Mouse (Mus musculus) spleen, adult 18-20 months (tissue): Measurements from ENCODE around the gene Icmt.

Experiments used
- DNase-seq, 2 experiments: peaks; one replicate each; pipeline ENCODE4 v3.0.0; 2022; ENCODE audit warnings: mixed read lengths in 2 of 2

Icmt gene

GRCm38 (mm10) chr4:152303172-152303571 is 6.1 kb downstream of the Icmt start:
- no peak for DNase-seq

DNA sequence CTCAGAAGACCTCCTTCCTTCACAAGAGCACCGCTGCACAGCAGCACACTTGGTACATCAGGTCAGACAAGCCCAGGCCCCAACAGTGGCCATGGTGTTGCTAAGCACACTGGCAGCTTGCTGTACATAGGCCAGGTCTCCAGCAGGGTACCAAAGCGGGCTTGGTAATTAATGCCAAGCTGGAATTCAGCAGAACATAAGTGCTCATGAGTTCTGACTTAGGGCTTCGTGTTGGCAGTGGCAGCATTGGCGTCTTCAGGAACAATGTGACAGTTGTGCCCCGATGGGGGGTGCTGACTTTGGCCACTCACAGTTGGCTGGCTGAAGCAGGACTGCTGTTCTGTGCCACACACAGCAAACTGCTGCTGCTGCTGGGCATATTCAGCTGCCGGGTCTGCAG is 7.7 kb downstream of the Icmt start:
- no peak for DNase-seq

DNA sequence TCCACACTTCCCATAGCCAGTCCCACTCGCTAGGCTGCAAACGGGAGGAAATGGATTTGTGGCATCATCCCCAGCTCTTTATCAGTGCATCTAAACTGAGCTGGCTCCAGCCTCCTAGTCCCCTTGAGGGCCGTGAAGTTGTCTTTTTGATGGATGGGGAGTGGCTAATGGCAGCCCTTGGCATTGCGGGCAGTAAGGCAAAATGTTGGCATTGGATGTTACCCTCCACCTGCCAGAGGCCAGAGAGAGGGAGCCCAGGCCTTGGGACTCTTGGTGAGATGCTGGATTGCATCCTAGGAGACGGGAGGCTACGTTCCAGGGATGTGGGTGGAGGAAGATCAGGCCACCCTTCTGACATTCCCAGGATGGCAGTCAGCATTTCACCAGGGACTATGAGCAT is 9.0 kb downstream of the Icmt start:
- DNase-seq, result no peak

- no peak for DNase-seq
Observed at GRCm38 (mm10) chr4:152307542-152307941, 10.5 kb downstream of the Icmt start.

- DNase-seq, result no peak
Observed at GRCm38 (mm10) chr4:152312186-152312585, 15.2 kb downstream of the Icmt start.

- DNase-seq, result no peak
Observed at GRCm38 (mm10) chr4:152313211-152313632, 16.2 kb downstream of the Icmt start.

DNA sequence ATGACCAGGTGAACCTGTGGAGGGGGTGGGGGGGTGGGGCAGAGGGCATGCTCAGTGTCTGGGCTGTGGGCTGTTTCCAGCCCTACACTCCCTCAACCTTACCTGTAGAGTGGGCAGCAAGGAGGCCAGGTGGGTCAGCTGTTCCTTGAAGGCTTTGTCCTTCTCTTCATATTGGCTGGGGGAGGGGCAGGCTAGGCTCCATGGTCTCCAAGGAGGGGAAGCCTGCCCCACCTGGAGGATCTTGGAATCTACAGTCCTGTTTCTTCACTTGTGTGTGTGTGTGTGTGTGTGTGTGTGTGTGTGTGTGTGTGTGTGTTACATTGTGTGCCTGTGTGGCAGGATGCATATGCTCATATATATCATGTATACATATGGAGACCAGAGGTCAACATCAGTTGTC is 16.9 kb downstream of the Icmt start:
- DNase-seq, result no peak

DNA sequence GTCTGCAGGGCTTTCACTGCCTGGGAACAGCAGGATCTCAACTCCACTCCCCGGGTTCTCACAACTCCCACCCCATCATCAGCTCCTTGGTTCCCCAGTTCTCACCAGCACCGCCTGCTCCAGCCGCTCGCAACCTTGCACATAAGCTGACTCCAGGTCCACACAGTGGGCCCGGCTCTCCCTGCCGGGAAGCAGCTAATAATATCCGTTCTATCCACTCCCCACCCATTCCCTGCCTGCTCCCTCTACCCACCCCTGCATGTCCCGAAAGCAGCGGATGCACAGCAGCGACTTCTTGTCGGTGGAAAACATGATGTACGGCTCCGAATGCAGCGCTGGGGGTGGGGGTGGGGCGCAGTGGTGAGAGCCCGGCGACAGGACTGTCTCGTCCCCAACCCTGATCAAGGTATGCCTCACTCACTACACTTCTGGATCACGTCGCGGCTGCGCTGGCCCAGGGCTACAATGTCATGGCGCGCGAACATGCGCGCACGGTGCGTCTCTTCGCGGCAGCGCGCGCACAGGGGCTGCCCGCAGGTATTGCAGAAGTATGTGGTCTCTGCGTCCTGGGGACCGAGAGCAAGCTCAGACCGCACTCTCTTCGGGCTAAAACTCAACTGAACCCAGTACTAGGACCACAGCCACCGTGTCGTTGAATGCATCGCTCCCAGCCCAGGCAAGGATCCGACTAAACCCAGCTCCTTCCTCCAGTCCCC is 18.6 kb downstream of the Icmt start:
- no peak for DNase-seq

GRCm38 (mm10) chr4:152317631-152318033 is 20.6 kb downstream of the Icmt start:
- DNase-seq, result no peak

DNA sequence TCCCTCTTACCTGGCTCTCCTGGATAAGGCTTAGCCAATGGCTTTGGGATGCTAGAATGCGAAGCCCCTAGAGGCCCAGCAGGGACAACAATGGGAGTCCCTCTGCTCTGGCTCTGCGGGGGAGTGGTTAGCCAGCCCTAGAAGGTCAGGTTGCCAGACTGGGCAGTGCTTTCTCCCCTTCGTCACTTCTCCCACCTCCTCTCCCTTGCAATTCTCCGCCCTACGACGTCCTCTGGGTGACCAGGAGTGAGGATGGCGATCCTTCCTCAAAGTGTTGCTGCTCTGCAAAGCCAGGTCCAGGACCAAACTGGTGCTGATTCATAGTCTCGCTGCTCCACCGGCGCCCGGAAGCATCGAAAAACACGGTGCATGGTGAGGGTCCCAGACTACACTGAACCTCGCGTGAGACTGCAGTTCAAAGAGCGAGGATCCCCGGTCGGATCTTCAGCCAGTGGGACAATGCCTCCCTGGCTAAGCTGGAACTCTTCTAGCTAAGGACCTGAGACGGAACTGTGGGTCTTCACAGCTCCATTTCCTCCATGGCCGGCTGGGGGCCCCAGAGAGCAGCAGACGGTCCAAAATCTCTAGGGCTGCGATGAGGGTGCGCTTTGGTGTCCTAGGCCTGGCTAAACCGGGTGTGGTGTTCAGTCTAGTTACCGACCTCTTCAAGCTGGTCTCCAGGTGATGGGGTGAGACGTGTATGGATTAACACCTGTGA is 21.6 kb downstream of the Icmt start, which contains the start of gene Rnf207:
Rnf207 (minus strand) TSS at position 477 of the 718 bp plus-strand sequence.
- peak; percentile 32 to 69 for DNase-seq

DNA sequence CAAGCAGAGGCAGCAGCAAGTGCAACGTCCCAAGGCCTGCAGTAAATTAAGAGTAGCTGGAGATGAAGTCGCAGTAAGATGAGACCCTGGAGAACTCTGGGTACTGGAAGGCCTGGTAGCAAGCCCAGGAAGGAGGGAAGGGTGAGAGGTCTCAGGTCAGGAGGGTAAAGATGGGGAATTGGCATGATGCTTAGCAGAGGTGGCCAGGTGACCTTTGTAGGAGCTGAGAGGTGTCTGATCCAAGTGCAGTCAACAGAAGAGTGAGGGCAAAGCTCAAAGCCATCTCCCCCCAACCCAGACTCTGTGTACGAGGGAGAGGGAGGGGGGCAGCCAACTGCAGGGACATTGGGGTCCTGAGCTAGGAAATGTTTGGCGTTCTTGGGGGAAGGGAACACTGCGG is 24.4 kb downstream of the Icmt start:
- DNase-seq, result no peak

- no peak for DNase-seq
Observed at GRCm38 (mm10) chr4:152324641-152325562, 27.9 kb downstream of the Icmt start.

GRCm38 (mm10) chr4:152325574-152326411 is 28.8 kb downstream of the Icmt start, which contains the start of gene Rpl22:
Gene Rpl22, plus strand, starts transcription at chr4:152325742.
- peak; percentile 85 to 87 for DNase-seq

DNA sequence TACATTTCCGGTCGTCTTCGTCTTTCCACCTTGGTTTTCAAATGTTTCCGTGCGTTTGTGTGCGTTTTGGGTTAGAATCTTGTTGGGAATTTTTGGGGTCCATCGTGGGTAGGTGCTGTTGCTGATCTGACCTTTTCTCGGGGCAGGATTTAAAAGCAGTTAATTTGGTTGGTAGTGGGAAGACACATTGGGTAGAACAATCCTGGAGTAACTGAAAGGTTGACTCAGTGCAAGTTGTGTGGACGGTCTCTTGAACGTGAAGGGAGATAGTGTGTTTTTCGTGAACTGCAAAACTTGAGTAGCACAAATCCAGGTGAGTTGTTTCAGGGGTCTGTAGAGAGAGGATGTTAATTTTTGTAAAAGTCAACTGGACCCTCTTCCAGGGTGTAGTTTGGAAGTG is 29.5 kb downstream of the Icmt start:
- DNase-seq, result no peak

- DNase-seq, result peak in 1 of 2 experiments; percentile 51
Observed at GRCm38 (mm10) chr4:152328691-152329090, 31.7 kb downstream of the Icmt start.

DNA sequence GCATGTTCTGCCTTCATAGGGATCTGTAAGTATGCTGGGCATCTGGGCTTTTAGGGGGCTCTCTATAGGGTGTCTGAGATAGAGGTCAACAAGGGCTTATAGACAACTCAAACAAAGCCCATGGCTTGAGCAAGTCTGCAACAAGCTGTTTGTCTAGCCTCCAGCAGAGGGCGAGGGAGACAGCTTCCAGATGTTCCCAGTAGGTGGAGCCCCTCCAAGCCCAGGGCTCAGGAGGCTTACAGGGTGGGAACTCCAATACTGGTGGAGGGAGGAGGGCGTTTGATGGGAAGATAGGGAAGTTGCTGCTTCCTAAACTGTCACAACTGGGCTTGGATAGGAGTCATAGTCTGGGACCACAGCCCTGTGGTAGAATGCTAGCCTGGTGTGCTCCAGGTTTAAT is 35.9 kb downstream of the Icmt start:
- peak; percentile 34 to 59 for DNase-seq

GRCm38 (mm10) chr4:152333587-152333986 is 36.6 kb downstream of the Icmt start:
- no peak for DNase-seq

DNA sequence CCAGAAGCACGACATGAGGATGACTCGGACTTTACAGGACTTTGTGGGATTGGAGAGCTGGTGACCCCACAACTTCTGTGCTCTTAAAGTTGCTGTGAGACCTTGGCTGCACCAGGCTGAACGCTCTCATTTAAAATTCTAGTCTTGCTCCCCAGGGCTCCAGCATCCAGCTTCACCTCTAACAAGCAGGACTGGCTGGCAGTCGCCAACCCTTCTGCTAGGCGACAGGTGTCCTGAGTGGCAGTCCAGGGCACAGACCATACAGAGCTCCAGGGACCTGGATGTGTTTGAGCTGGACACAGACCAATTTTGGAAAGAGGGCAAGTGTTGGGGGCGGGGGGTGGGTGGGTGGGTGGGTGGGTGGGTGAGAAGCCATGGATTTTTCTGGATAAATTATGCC is 40.7 kb downstream of the Icmt start:
- no peak for DNase-seq

- no peak for DNase-seq
Observed at GRCm38 (mm10) chr4:152338419-152339292, 41.6 kb downstream of the Icmt start, which contains the start of gene Chd5. Gene Chd5, plus strand, starts transcription at chr4:152338651.

- DNase-seq, result no peak
Observed at GRCm38 (mm10) chr4:152339293-152339790, 42.3 kb downstream of the Icmt start.
